Mouse (Mus musculus) left cerebral cortex, adult 2 months (tissue): ENCODE measurements at regions not wholly inside any gene's neighbourhood (a gene's known extent, or its start where the extent isn't known, plus 50 kb on each side); places are given as distances from the start of the nearest gene placed in this dataset.
"Not testable (repeated sequence)": the region's sequence is repeated elsewhere in the genome, so short reads cannot be mapped to it uniquely, and the experiment has no call there.

Experiments
- DNase-seq, 2 experiments: peaks; one replicate each; pipeline ENCODE4 v3.0.0; 2021 to 2022; ENCODE audit warnings: low spot score in 2 of 2, mixed read lengths in 1 of 2; ENCODE audit errors: extremely low spot score in 1 of 2
- H3K27ac ChIP-seq: fragments of 200-600 bp; 2 replicates; pipeline ENCODE4 v1.8.1; 2022
- H3K4me3 ChIP-seq: fragments of 200-600 bp; 2 replicates; pipeline ENCODE4 v1.8.1; 2022
- CTCF ChIP-seq: fragments of 200-600 bp; IDR thresholded peaks from 2 replicates; pipeline ENCODE4 v1.8.1; 2022; ENCODE audit warnings: antibody characterized with exemption, mild to moderate bottlenecking, moderate library complexity
- intact Hi-C: fragments of 180-260 bp; cut with DNase I; formaldehyde crosslinking; loops from one replicate; pipeline ENCODE4 v1.15.1; 2025

DNA sequence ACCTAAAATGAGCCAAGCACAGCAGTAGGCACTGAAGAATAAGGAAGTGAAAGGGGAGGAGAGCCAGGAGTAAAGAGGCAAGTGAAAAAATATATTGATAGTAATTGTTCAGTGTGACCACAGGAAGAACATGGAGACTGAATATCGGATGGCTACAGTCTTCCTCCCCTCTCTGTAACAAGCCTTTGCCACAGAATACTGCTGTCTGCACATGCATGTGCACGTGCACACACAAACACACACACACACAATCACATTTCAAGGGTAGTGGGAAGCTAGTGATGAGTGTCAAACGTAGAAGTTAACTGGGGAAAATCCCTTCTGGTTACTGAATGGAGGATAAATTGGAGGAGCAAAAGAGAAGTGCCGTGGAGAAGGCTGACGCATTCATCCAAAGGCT is 76.2 kb upstream of the Top1 start:
- no peak for DNase-seq
- TF ChIP-seq CTCF, result no peak
- intact Hi-C loops, result no loop called here
- Histone ChIP-seq H3K27ac (no peak overlapping the region), H3K4me3 (no peak overlapping the region)

DNA sequence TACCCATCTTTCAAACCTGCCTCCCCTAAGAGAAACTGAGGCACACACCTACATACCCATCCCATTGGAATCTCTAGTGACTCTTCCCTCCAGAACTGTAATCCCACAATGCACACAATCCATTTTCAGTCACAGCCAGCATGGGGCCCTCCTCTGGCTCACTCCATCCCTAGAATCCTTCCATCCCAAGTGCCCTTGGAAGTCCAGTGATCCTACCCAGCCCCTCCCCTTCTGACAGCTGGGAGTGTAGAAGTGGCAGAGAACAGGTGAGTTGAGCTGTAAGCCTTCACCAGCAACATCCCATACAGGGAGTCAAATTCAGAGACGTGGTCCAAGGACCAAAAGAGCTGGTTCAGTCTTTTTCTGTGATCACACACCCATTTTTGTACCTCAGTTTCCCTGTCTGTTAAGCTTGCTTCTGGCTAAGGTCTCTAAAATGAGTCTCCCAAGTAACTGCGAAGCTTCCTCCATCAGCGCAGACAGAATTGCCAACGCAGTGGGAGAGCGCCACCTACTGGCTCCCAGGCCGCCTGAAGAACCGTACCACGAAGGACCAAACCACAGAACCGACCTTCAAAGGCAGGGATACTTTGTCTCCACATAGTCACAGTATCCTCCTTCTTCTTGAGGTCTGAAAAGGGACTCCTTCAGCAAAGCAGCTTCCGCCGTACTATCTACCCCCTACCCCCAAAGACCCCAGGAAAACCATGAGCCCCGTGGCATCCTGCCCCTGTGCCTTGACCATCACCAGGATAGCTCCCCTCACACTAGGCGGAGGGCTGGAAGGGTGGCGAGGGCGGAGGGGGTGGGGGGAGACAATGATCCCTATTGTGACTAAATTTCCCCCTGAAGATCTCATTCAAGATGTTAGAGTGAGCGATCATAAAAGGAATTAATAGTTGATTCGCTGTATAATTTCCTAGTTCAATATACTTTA is 67.0 kb upstream of the Top1 start:
- intact Hi-C loops, result loop anchor here (1.0 to 10.0 kb wide), 4 partner anchors 168 to 1526 kb away; no protein-coding TSS in a partner anchor
- peak; percentile 84 to 92 for DNase-seq
- peak; percentile 98 for TF ChIP-seq CTCF
- Histone ChIP-seq H3K4me3 (no peak overlapping the region), H3K27ac (no peak overlapping the region)

DNA sequence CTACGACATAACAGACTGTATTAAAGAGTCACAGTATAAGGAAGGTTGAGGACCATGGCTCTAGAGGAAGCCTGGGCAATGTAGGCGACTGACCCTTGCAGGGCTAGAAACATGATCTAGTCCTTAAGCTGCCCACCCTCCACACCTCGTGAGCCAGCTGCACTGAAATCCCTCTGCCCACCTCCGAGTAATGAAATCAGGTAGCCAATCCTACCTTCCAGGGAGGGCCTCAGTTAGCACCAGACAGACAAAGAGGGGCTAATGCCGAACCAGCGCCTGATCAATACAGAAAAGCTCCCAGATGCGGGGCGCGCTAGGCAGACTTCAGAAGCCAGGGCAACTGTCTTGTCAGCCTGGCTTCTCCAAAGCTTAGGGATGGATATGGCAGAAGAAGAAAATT is 65.4 kb upstream of the Top1 start:
- TF ChIP-seq CTCF, result no peak
- Histone ChIP-seq H3K4me3 (no peak overlapping the region), H3K27ac (no peak overlapping the region)
- no peak for DNase-seq
- intact Hi-C loops, result no loop called here

GRCm38 (mm10) chr2:160581029-160581428 is 64.7 kb upstream of the Top1 start:
- Histone ChIP-seq H3K27ac (no peak overlapping the region), H3K4me3 (no peak overlapping the region)
- TF ChIP-seq CTCF, result no peak
- intact Hi-C loops, result no loop called here
- DNase-seq, result no peak

DNA sequence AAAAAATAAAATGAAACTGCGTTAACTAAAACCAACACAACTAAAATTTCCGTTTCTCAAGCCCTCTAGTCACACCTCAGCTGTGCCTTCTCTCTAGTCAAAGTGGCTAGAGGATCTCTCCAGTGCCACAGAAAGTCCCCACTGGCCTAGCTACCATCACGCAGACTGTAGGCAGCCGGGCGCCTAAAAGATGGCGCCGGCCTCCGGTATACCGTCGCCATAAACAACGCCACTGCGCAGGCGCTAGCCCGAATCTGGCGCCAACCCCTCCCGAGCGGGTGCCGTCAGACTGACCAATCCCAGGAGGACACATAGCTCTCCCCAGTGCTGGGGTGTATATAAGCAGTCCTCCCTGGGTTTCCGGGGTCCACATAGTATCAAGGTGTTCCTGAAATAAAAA is 62.7 kb upstream of the Top1 start:
- H3K4me3 ChIP-seq, H3K27ac ChIP-seq, intact Hi-C loops, DNase-seq: not testable (repeated sequence)

DNA sequence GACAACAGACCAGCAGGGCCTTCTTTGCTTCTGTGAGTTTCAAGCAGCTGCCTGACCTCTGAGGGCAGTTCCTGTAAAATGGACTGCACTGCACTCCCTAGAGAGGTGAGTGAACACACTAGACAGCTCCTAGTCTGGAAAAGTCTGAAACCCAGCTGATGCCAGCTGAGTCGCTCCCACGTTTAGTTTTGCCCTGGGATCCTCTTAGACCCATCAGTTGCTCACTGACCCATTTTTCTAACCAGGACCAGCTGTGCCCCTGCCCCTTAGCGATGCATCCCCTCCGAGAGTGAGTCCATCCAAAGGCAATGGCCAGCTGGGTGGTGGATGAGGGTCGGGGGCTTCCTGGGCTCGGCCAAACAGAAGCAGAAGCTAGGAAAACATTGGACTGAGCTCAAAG is 62.2 kb upstream of the Top1 start:
- Histone ChIP-seq H3K27ac (no peak overlapping the region), H3K4me3 (no peak overlapping the region)
- DNase-seq, result no peak
- intact Hi-C loops, result no loop called here
- no peak for TF ChIP-seq CTCF

DNA sequence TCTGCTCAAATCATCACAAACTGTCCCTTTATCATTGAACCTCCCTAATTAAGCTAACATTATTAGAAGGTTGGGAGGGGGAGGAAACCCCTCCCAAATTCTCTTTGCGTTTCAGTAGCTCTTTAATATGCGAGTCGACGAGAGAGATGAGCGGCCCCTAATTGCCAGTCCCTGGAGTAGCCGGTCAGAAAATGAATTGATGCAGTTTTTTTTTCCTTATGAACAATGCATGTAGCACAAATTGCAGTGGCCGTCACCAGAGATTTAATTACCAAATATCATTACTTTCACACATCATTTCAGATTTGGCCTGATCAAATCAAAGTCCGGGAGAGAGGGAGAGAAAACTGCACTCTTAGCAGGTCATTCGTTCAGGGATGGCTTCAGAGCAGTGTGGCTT is 61.1 kb upstream of the Top1 start:
- Histone ChIP-seq H3K27ac (no peak overlapping the region), H3K4me3 (no peak overlapping the region)
- DNase-seq, result no peak
- TF ChIP-seq CTCF, result no peak
- intact Hi-C loops, result no loop called here

DNA sequence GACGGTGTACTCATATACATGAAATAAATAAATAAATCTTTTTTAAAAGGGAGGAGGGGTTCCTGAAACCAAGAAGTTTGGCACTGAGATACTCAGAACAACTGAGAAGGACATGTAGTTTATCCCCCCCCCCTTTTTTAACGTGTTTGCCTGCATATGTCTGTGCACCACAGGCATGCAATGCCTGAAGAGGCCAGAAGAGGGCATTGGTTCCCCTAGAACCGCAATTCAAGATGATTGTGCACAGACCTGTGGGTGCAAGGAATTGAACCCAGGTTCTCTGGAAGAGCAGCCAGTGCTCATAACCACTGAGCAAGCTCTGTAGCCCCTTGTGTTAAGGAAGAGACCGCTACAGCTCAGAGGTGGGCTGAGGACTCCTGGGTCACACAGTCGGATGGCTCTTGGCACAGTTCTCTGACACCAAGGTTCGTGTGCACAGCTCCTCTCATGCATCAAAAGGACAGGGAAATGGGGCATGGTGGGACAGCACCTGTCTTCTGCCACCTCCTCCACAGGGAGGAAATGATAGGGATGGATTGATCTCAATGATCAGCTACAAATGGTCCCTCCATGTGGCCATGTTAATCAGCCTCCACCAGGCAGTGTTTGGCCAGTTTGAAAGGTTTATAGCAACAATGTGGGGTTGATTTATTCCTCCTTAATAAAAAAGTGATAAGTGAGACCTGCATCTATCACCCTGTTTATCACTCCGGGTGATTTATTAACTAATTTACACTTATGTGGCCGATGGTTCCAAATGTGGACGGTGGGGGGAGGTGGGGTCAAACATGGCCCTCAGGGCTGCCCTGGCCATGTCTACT is 58.5 kb upstream of the Top1 start:
- Histone ChIP-seq H3K4me3 (no peak overlapping the region), H3K27ac (no peak overlapping the region)
- no peak for DNase-seq
- intact Hi-C loops, result no loop called here
- no peak; the same call in 1 of the 2 replicates for TF ChIP-seq CTCF

DNA sequence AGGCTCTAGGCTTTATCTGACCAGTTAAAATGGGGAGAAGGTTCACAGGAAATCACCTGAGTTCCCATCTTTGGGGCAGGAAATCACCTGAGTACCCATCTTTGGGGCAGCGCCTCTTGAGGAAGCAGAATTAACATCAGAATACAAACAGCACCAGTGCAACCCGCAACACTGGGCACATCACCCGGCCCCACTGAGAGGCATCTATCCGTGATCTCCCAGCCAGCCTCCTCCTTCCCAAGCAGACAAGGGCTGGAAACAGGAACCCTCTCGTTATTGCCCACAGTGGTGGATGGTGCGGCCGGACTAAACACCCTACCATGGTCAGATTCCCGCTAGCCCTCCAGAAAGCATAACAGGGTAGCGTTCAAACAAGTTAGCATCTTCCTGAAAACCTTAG is 57.3 kb upstream of the Top1 start:
- intact Hi-C loops, result no loop called here
- no peak overlapping the region for H3K27ac ChIP-seq
- no peak overlapping the region for H3K4me3 ChIP-seq
- TF ChIP-seq CTCF, result no peak
- no peak for DNase-seq

- no peak overlapping the region for H3K4me3 ChIP-seq
- intact Hi-C loops, result loop anchor here (5.0 to 10.0 kb wide), 2 partner anchors 1538 to 1796 kb away; partner anchors contain the start of gene Dhx35
- DNase-seq, result no peak
- H3K27ac ChIP-seq, result no peak overlapping the region
- no peak for TF ChIP-seq CTCF
Observed at GRCm38 (mm10) chr2:160590209-160590910, 55.3 kb upstream of the Top1 start.

DNA sequence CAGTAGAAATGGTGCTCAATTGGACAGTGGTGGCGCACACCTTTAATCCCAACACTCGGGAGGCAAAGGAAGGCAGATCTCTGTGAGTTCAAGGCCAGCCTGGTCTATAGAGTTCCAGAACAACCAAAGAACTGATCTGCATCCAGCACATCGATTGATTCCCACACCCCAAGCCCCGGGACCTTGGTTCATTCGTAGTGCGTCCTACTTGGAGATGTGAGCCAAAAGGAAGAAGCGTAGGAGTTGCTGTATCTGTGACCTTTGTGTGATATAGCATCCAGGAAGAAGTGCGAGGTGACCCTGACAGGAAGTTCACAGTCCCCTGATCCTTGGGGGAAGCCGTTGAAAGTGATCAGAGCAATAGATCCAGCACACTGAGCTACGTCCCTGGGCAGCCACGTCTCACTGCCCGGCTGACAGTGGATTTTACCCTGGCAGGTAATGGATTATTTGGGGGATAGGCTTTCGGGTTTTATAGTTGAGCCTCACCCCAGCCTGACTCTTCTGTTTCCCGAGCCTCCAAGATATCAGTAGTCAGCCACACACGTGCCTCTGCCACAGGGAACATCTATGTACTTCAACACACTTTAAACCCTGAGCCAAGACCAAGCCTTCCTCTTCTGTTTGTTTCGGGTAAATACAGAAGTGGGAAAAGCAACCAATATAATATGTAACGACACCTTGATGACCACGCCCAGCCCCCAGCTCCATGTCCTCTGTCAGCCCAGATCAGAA is 54.1 kb upstream of the Top1 start:
- no peak for DNase-seq
- Histone ChIP-seq H3K4me3 (no peak overlapping the region), H3K27ac (no peak overlapping the region)
- intact Hi-C loops, result loop anchor here (2.0 to 10.0 kb wide), 3 partner anchors 1539 to 1797 kb away; partner anchors contain the start of gene Dhx35
- TF ChIP-seq CTCF, result no peak
